Mouse (Mus musculus) central nervous system, embryonic 11.5 days (tissue): ENCODE measurements around the gene Itgav. TPM values are rescaled to one million over a fixed set of nuclear protein-coding genes. Genes with fewer than 3 reads are reported as not detected.

ENCODE experiments used
- polyA plus RNA-seq: library from polyadenylated mRNA; depleted of rRNA; stranded (reverse); fragments of >200 nt; gene quantifications from 2 replicates; pipeline ENCODE4 v1.2.3, GENCODE M21; 2012; rRNA removed

Gene Itgav
- polyA plus RNA-seq: 13.6 and 36.4 TPM in 2 replicates

DNA sequence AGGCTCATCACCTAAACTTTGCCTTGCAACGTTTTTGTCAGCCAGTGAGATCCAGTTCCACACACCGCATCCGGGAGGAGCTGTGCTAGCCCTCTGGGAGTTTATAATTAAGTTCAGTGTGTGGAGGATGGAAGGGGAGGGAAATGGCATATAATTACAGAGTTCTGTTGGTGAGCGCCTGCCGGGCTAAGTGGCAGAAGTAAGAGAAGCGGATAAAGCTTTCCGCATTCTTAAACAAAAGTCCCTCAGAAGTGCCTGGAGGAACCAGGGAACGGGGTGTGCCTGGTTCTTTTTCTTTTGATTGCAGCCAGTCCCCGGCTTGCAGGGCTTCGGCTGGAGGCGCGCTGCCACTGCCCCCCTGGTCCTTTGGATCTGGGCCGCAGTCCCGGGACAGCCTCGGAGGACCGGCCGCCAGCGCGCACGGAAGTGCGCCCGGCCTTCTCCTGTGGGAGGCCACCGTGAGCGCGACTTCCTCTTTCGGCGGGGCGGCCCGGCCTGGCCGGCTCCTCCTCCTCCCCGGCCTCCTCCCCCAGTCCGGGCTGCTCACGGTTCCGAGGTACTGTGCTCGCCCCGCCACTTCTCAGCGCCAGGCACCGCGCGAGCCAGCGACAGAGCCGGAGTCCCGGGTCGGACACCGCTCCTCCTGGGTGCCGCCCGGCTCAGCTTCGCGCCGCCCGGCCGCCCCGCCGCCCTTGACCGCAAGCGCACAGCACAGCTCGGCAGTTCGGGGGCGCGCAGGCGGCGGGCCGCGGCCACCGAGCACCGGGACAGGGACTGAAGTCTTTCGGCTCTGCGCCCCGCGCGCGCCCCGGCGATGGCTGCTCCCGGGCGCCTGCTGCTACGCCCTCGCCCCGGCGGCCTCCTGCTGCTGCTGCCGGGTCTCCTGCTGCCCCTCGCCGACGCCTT, at the start of gene Itgav:
Gene Itgav, plus strand, starts transcription at position 477 of the 906 bp plus-strand sequence.

DNA sequence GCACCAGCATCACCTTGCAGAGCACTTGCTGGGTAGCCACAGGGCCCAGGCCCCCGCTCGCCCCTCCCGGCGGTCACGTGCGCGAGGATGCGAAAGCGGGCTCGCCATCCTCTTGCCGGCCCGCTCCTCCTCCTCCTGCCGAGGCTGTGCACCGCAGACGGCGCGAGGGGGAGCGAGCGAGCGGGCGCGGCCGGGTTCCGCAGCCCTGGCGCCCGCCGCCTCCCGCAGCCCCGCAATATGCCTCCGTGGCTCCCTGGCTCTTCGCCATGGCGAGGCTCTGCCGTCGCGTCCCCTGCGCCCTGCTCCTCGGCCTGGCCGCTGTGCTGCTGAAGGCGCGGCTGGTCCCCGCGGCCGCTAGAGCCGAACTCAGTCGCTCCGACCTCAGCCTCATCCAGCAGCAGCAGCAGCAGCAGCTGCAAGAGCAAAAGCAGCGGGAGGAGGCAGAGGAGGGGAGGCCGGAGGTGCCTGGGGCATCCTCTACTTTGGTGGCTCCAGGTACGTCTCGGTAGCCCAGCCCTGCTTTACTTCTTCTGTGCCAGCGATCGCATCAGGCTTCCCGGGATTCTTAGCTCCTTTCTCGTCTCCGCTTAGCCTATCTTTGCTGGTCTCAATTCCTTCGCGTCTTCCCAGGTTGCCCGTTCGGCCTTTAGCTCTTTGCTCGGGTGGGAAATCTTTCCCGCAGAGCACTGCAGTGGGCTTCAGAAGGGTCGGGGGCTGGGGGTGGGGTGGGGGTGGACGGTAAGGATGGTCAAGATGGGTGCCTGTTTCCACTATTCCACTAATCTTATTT, 88.5 kb downstream of the Itgav start, which contains the start of gene Fam171b:
Gene Fam171b, plus strand, starts transcription at position 154 of the 790 bp plus-strand sequence.

Other genes with a start within 250 kb of the Itgav start
- 149 and 250 TPM in 2 replicates for gene Zc3h15, start 80.0 kb upstream of the Itgav start, polyA plus RNA-seq
- gene Fam171b, start 88.2 kb downstream of the Itgav start, polyA plus RNA-seq: 18.4 and 24.2 TPM in 2 replicates
- not detected in 2 replicates for gene Zswim2, start 216.8 kb downstream of the Itgav start, polyA plus RNA-seq
- gene Gm13698, start 231.3 kb downstream of the Itgav start, polyA plus RNA-seq: not detected in 2 replicates
- not detected in 2 replicates for gene Gm13693, start 237.1 kb downstream of the Itgav start, polyA plus RNA-seq
- gene Gm13695, start 242.9 kb downstream of the Itgav start, polyA plus RNA-seq: not detected in 2 replicates
- gene Gm13696, start 248.7 kb downstream of the Itgav start, polyA plus RNA-seq: not detected in 2 replicates